Mouse (Mus musculus) lung, embryonic 15.5 days (tissue): ENCODE data around the gene Sertad3. TPM values are rescaled to one million over a fixed set of nuclear protein-coding genes. Genes with fewer than 3 reads are reported as not detected.

Source experiments
- ATAC-seq: fragments of 200-750 bp; cut with Nextera tagmentation; 2 replicates; pipeline ENCODE4 v1.8.0; 2017; ENCODE audit warnings: moderate number of reproducible peaks, borderline replicate concordance; ENCODE audit not compliant: low FRiP score, low TSS enrichment; ENCODE audit errors: extremely low read depth
- H3K27ac ChIP-seq: fragments of 300-500 bp; sonication (generic); 2 replicates; pipeline ENCODE4 v1.5.1; 2015; ENCODE audit warnings: moderate library complexity, mild to moderate bottlenecking, inconsistent platforms
- H3K27me3 ChIP-seq: fragments of 300-500 bp; sonication (generic); 2 replicates; pipeline ENCODE4 v1.6.1; 2015; ENCODE audit warnings: inconsistent platforms
- H3K36me3 ChIP-seq: fragments of 300-500 bp; sonication (generic); 2 replicates; pipeline ENCODE4 v1.6.1; 2015; ENCODE audit warnings: inconsistent platforms
- H3K4me1 ChIP-seq: fragments of 300-500 bp; sonication (generic); 2 replicates; pipeline ENCODE4 v1.6.1; 2015; ENCODE audit warnings: inconsistent platforms
- H3K4me2 ChIP-seq: fragments of 300-500 bp; sonication (generic); 2 replicates; pipeline ENCODE4 v1.6.1; 2015; ENCODE audit warnings: inconsistent platforms, mild to moderate bottlenecking, moderate library complexity
- H3K4me3 ChIP-seq: fragments of 300-500 bp; sonication (generic); 2 replicates; pipeline ENCODE4 v1.5.1; 2015; ENCODE audit warnings: mild to moderate bottlenecking, inconsistent platforms
- H3K9ac ChIP-seq: fragments of 300-500 bp; sonication (generic); 2 replicates; pipeline ENCODE4 v1.6.1; 2015; ENCODE audit warnings: inconsistent platforms
- H3K9me3 ChIP-seq: fragments of 300-500 bp; sonication (generic); 2 replicates; pipeline ENCODE4 v1.6.1; 2016; ENCODE audit warnings: inconsistent platforms
- WGBS: fragments of 180-500 bp; shearing (Covaris S2); methylation state at CpG from one replicate; pipeline ENCODE4 v1.1.7; 2015; 5-methylcytosine and 5-hydroxymethylcytosine counted together
- polyA plus RNA-seq: library from polyadenylated mRNA; unstranded; fragments of >200 nt; fragmentation: Nextera tagmentation; extraction: Ambion mirVana; gene quantifications from 2 replicates; pipeline ENCODE4 v1.2.1, GENCODE M21; 2015

The Sertad3 gene
- polyA plus RNA-seq: 28.6 and 31.1 TPM in 2 replicates

GRCm38 (mm10) chr7:27473156-27473834 lies at the start of gene Sertad3:
Sertad3 (plus strand) TSS chr7:27473768.
- 0% methylated on average over 36 of the region's 36 CpGs for WGBS
- Histone ChIP-seq H3K36me3 (peaks cover 11% of the 10 kb centered on the region), H3K9ac (peak within 1 kb of the TSS; percentile 71), H3K4me3 (peak within 1 kb of the TSS; percentile 84), H3K4me1 (peaks cover 13% of the 10 kb centered on the region), H3K27ac (peak within 1 kb of the TSS; percentile 96), H3K4me2 (peak within 1 kb of the TSS; percentile 69), H3K9me3 (no peaks in the 10 kb centered on the region), H3K27me3 (no peaks in the 10 kb centered on the region)
- peak; percentile 92 for ATAC-seq

GRCm38 (mm10) chr7:27427387-27427786 lies 46.2 kb upstream of the Sertad3 start:
- Histone ChIP-seq H3K27ac (no peak overlapping the region), H3K27me3 (no peaks in the 10 kb centered on the region), H3K9ac (no peak overlapping the region), H3K36me3 (no peaks in the 10 kb centered on the region), H3K4me1 (no peaks in the 10 kb centered on the region), H3K9me3 (no peaks in the 10 kb centered on the region), H3K4me3 (no peak overlapping the region), H3K4me2 (no peak overlapping the region)
- WGBS: 89% methylated on average over 1 of the region's 1 CpGs
- no peak for ATAC-seq

- H3K27me3 ChIP-seq: no peaks in the 10 kb centered on the region
- 69% methylated on average over 11 of the region's 11 CpGs for WGBS
- no peak overlapping the region for H3K4me3 ChIP-seq
- H3K27ac ChIP-seq: no peak overlapping the region
- H3K9me3 ChIP-seq: no peaks in the 10 kb centered on the region
- no peak for ATAC-seq
- H3K36me3 ChIP-seq: no peaks in the 10 kb centered on the region
- H3K9ac ChIP-seq: no peak overlapping the region
- no peak overlapping the region for H3K4me2 ChIP-seq
- no peaks in the 10 kb centered on the region for H3K4me1 ChIP-seq
These were observed 45.6 kb upstream of the Sertad3 start for GRCm38 (mm10) chr7:27428002-27428401.

GRCm38 (mm10) chr7:27429135-27429534 lies 44.4 kb upstream of the Sertad3 start:
- Histone ChIP-seq H3K36me3 (no peaks in the 10 kb centered on the region), H3K4me3 (no peak overlapping the region), H3K9ac (no peak overlapping the region), H3K27ac (no peak overlapping the region), H3K27me3 (peaks cover 9% of the 10 kb centered on the region), H3K4me1 (no peaks in the 10 kb centered on the region), H3K9me3 (no peaks in the 10 kb centered on the region), H3K4me2 (no peak overlapping the region)
- ATAC-seq: no peak
- WGBS: 61% methylated on average over 2 of the region's 2 CpGs

- no peak overlapping the region for H3K27ac ChIP-seq
- no peak for ATAC-seq
- H3K9ac ChIP-seq: no peak overlapping the region
- WGBS: 20% methylated on average over 10 of the region's 10 CpGs
- H3K4me3 ChIP-seq: no peak overlapping the region
- peaks cover 24% of the 10 kb centered on the region for H3K27me3 ChIP-seq
- H3K36me3 ChIP-seq: no peaks in the 10 kb centered on the region
- H3K4me2 ChIP-seq: no peak overlapping the region
- no peaks in the 10 kb centered on the region for H3K4me1 ChIP-seq
- no peaks in the 10 kb centered on the region for H3K9me3 ChIP-seq
These were observed 40.2 kb upstream of the Sertad3 start for GRCm38 (mm10) chr7:27433349-27433748.

GRCm38 (mm10) chr7:27433794-27434193 lies 39.8 kb upstream of the Sertad3 start:
- Histone ChIP-seq H3K27me3 (peaks cover 24% of the 10 kb centered on the region), H3K4me2 (no peak overlapping the region), H3K9ac (no peak overlapping the region), H3K4me3 (no peak overlapping the region), H3K9me3 (no peaks in the 10 kb centered on the region), H3K4me1 (no peaks in the 10 kb centered on the region), H3K27ac (no peak overlapping the region), H3K36me3 (no peaks in the 10 kb centered on the region)
- peak; percentile 23; the same call in 1 of the 2 replicates for ATAC-seq
- WGBS: 15% methylated on average over 10 of the region's 10 CpGs

- WGBS: 59% methylated on average over 5 of the region's 5 CpGs
- ATAC-seq: no peak
- H3K27ac ChIP-seq: no peak overlapping the region
These were observed 36.0 kb upstream of the Sertad3 start for GRCm38 (mm10) chr7:27437544-27437943.

GRCm38 (mm10) chr7:27440014-27440413 lies 33.6 kb upstream of the Sertad3 start:
- ATAC-seq: no peak
- 72% methylated on average over 4 of the region's 4 CpGs for WGBS
- no peak overlapping the region for H3K27ac ChIP-seq
- H3K4me2 ChIP-seq: no peak overlapping the region
- no peaks in the 10 kb centered on the region for H3K36me3 ChIP-seq
- no peaks in the 10 kb centered on the region for H3K9me3 ChIP-seq
- H3K9ac ChIP-seq: no peak overlapping the region
- peaks cover 18% of the 10 kb centered on the region; the same call in 1 of the 2 replicates for H3K27me3 ChIP-seq
- H3K4me3 ChIP-seq: no peak overlapping the region
- no peaks in the 10 kb centered on the region for H3K4me1 ChIP-seq

More at GRCm38 (mm10) chr7:27437544-27437943, 36.0 kb upstream of the Sertad3 start:
- H3K4me1 ChIP-seq: no peaks in the 10 kb centered on the region
- H3K27me3 ChIP-seq: peaks cover 24% of the 10 kb centered on the region
- H3K4me3 ChIP-seq: no peak overlapping the region
- no peaks in the 10 kb centered on the region for H3K9me3 ChIP-seq
- no peaks in the 10 kb centered on the region for H3K36me3 ChIP-seq
- H3K4me2 ChIP-seq: no peak overlapping the region
- no peak overlapping the region for H3K9ac ChIP-seq

GRCm38 (mm10) chr7:27446051-27446450 lies 27.5 kb upstream of the Sertad3 start:
- peak overlapping the region; percentile 48 for H3K9ac ChIP-seq
- no peak overlapping the region for H3K27ac ChIP-seq
- no peaks in the 10 kb centered on the region for H3K9me3 ChIP-seq
- peaks cover 33% of the 10 kb centered on the region for H3K27me3 ChIP-seq
- H3K36me3 ChIP-seq: no peaks in the 10 kb centered on the region
- H3K4me1 ChIP-seq: peaks cover 22% of the 10 kb centered on the region
- H3K4me2 ChIP-seq: peak overlapping the region; percentile 99
- 7% methylated on average over 15 of the region's 18 CpGs for WGBS
- ATAC-seq: no peak
- H3K4me3 ChIP-seq: peak overlapping the region; percentile 50

GRCm38 (mm10) chr7:27446521-27447418 lies 26.8 kb upstream of the Sertad3 start:
- H3K4me1 ChIP-seq: peaks cover 22% of the 10 kb centered on the region
- peak overlapping the region; percentile 99 for H3K4me2 ChIP-seq
- no peaks in the 10 kb centered on the region for H3K9me3 ChIP-seq
- H3K27me3 ChIP-seq: peaks cover 33% of the 10 kb centered on the region
- 11% methylated on average over 37 of the region's 53 CpGs for WGBS
- ATAC-seq: peak; percentile 5; the same call in 1 of the 2 replicates
- H3K4me3 ChIP-seq: peak overlapping the region; percentile 55
- H3K36me3 ChIP-seq: no peaks in the 10 kb centered on the region
- peak overlapping the region; percentile 48 for H3K9ac ChIP-seq
- no peak overlapping the region for H3K27ac ChIP-seq

- peak within 1 kb of the TSS; percentile 8 for H3K27ac ChIP-seq
- peak within 1 kb of the TSS; percentile 55 for H3K4me3 ChIP-seq
- under 1% methylated on average over 54 of the region's 54 CpGs for WGBS
- peak; percentile 96 for ATAC-seq
- H3K36me3 ChIP-seq: no peaks in the 10 kb centered on the region
- peak within 1 kb of the TSS; percentile 99 for H3K4me2 ChIP-seq
- H3K4me1 ChIP-seq: peaks cover 22% of the 10 kb centered on the region
- H3K9ac ChIP-seq: peak within 1 kb of the TSS; percentile 58
- peaks cover 33% of the 10 kb centered on the region for H3K27me3 ChIP-seq
- H3K9me3 ChIP-seq: no peaks in the 10 kb centered on the region
These were observed 25.9 kb upstream of the Sertad3 start, which contains the start of the genes Sptbn4 and Blvrb for GRCm38 (mm10) chr7:27447419-27448286. Sptbn4 (minus strand) TSS chr7:27447686. Blvrb (plus strand) TSS chr7:27447978.
